Mouse (Mus musculus) embryo, embryonic 11.5 days (tissue): ENCODE measurements at regions not wholly inside any gene's neighbourhood (a gene's known extent, or its start where the extent isn't known, plus 50 kb on each side); places are given as distances from the start of the nearest gene placed in this dataset.

Experiments used
- DNase-seq: peaks from one replicate; pipeline ENCODE4 v3.0.0-alpha.2; 2012; ENCODE audit warnings: low read depth, low spot score

- DNase-seq = no peak
These were observed 56.9 kb downstream of the Dmrt2 start for GRCm38 (mm10) chr19:25729103-25729502.

DNA sequence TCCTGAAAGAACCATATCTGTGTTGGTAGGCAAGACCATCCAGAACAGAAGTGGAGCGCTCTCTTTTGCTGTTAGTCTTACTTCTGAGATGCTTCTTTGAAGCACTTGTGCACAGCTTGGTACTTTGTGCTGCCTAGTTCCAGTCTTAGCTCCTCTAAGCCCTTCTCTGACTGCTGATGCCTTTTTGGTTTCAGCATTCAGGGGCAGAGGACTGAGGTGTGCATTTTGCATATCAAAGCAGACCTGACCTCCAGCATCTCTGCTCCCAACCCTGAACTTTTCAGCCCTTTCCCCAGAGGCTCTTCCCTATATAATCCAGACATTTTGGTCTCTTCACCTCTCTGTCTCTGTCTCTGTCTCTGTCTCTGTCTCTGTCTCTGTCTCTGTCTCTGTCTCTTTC, 57.4 kb downstream of the Dmrt2 start:
- no peak for DNase-seq

- no peak for DNase-seq
These were observed 106.2 kb downstream of the Dmrt2 start for GRCm38 (mm10) chr19:25778455-25778854.

DNA sequence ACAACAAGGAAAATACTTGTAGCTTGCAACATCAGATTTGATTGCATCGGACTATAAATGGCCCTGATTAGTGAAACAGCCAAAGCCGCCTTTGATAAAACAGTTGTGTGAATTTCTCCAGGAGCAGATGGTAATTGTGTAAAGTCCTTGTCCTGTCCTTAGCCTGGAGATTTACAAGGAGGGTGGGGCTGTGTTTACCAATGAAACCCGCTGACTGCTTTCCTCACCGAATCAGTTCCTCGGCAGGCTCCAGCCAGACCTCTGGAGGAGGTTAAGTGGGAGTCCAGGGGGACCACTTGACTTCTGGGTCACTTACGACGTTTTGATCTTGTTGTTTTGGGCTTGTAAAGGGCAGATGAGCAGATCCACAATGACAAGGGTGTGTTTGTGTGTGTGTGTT, 107.1 kb downstream of the Dmrt2 start:
- DNase-seq = peak; percentile 22

GRCm38 (mm10) chr19:25781314-25781713, 109.1 kb downstream of the Dmrt2 start:
- no peak for DNase-seq

DNA sequence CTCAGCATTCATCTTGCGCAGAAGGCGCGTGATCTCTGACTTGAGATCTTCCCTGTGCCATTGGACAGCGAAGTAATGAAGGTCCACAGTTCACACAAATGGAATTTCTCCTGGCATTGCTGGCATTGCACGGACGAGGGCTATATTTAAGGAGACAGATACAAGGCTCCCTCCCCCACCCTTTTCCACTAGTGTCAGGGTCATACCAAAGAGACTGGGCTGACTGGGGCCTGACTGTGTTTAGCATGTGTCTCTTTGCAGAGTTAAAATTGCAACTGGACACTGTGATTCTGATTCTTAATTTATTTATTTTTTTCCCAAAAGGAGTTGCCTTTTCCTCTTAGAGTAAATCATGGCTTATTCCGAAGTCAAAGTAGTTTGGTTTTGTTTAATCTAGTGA, 130.5 kb downstream of the Dmrt2 start:
- DNase-seq = no peak

- no peak for DNase-seq
These were observed 133.1 kb downstream of the Dmrt2 start for GRCm38 (mm10) chr19:25805351-25805750.

DNA sequence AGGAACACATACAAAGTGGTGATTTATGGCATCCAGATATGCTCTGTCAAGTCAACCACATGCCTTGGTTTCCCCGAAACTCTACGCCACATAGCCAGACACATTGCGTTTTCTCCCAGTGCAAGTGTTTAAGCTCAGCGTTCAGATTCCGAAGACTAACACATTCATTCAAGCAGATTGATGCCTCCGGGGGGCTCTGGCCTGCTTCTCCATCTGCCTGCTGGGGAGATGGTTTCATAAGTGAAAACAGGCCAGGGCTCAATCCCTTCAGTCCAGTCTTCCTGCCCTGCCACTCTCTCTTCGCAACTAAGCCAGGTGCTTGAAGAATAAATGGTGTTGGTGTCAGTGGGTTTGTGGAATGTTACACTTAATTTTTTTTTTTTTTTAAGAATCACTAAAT, 141.4 kb downstream of the Dmrt2 start:
- DNase-seq = no peak

- no peak for DNase-seq
These were observed 172.9 kb downstream of the Dmrt2 start for GRCm38 (mm10) chr19:25845158-25845557.

DNA sequence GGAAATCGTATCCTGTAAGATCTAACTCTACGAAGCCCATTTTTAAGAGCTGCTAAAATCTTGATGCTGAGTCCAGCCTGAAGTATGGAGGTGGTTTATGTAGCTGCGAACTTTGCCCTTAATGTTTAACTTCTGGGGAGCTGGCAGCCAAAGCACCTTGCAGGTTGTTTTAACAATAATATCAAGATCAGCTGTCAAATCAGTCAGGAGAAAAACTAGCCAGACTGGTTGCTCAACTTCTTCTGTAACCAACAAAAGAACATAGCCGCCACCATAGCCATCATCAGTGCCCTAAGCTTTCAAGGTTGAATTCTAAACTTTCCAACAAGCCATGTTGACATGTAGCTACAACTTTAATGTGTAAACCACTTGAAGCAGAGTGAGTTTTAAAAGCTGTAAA, 184.1 kb downstream of the Dmrt2 start:
- DNase-seq = no peak

GRCm38 (mm10) chr19:25863312-25863711, 191.1 kb downstream of the Dmrt2 start:
- no peak for DNase-seq

DNA sequence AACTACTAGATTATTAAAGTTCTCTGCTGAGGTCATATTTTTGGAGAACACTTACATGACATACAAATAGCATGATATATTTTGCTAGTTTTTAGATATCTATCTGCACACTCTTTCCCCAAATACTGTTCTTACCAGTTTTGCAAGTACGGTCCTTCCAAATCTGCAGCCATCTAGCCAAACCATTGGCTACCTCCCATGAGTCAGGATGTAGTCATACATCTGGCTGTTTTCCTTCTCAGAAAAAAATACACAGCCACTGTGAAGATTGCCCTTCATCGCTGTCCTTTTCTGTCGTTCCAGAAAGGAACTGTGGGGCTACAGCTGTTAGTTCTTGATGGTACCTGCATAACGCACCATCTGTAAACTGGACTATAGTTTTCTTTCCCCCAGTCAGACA, 234.5 kb downstream of the Dmrt2 start:
- DNase-seq = no peak

DNA sequence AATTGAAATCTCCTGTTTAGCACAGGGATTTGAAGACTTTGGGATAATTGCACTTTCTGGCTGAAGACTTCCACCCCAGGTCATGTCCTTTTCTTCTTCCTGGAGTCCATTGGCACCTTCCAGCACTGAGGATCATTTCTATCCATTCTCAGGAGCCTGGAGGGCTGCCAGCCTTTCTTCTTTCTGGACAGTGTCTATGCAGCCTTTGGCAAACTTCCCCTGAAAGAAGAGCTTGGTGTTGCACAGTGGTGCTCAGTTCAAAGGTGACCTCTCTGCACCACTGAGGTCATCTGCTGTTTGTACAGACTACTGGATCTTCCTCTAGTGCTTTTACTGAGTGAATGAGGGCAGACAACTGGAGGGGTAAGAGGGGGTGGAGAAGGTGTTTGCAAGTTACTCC, 249.8 kb downstream of the Dmrt2 start:
- DNase-seq = no peak

DNA sequence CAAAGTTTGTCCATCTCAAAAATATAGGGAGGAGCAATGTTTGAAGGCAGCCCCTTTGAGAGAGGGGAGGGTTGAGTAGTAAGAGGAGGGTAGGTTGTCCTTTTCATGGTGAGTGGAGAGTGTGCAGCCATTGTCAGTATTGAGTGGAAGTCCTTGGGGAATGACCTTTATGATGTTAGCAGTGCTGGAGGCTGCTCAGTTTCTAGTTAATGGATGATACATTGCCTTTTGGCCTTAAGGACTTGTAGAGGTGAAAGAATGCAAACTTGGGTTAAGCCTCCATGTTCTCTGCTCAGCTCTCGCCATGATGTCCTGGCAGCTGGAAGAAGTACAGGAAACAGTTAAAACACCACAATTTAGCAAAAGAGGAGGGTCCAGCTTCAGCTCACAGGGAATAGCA, 250.6 kb downstream of the Dmrt2 start:
- DNase-seq = no peak

GRCm38 (mm10) chr19:25923727-25924384, 251.6 kb downstream of the Dmrt2 start:
- DNase-seq = peak; percentile 41

DNA sequence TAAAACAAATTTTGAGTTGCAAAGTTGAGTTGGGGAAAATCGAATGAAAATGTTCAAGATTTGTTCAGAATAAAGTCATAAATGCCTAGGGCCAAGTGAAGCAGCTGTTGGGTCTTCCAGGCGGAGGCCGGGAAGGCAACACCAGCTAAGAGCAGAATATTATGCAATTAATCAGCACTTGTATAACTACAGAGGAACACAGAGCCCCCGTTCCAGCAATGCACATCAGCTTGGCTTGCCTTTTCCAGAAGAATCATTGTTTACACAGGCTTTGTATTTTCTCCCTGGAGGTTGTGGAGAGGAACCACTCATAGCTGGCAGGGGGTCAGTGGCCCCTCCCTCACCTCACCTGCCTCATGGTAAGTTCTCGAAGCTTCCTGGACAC, 252.2 kb downstream of the Dmrt2 start:
- no peak for DNase-seq

DNA sequence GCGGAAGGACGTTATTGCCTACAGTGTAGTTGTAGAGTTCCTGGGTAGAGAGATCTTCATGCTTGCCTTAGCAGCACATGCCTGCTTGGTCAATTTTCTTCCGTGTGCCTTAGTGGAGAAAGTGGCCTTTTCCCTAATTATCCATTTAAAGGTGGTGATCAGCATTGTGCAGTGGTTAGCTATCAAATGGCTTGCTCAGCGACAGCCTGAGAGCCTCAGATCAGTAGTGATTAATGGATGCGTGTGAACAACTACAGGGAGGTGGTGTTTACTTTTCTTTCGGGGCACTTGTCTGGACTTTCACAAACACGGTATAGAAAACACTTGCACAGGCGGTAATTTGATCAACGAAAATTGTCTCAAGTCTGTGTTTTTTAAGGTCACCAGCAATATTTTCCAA, 255.0 kb downstream of the Dmrt2 start:
- no peak for DNase-seq

DNA sequence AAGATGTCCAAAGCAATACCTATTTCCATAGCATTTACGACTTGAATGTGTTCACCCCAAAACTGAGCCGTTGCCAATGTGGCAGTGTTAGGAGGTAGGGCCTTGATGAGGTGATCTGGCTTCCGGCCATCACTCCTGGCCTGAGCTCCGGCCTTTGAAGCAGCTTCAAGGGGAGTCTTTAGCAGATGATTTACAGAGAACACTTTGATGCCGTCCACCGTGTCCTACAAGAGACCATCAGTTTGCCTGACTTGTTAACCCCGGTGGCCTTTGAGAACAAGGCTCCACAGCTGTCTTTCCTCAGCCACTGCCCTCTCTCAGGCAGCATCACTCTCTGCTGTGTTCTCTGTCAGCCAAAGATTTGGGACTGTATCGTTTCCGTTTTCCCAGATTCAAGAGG, 265.1 kb downstream of the Dmrt2 start:
- DNase-seq = no peak

DNA sequence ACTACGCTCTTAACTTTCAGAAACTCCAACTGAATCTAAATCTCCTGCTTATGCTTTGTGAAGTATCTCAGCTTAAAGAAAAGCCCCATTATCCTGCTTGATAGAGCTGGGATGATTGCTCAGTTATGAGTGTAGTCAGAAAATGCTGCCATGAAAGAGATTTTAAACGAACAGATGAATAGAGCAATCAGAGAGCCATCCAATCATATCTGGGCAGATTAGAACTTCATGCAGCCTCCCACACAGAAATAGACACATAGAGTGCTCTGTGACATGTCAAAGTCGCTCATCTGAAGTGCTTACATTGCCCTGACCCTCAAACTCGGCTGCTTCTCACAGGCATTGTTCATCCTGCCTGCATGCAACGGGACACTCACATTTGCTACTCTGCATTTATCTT, 299.0 kb downstream of the Dmrt2 start:
- DNase-seq = no peak

GRCm38 (mm10) chr19:25975202-25975601, 303.0 kb downstream of the Dmrt2 start:
- no peak for DNase-seq

DNA sequence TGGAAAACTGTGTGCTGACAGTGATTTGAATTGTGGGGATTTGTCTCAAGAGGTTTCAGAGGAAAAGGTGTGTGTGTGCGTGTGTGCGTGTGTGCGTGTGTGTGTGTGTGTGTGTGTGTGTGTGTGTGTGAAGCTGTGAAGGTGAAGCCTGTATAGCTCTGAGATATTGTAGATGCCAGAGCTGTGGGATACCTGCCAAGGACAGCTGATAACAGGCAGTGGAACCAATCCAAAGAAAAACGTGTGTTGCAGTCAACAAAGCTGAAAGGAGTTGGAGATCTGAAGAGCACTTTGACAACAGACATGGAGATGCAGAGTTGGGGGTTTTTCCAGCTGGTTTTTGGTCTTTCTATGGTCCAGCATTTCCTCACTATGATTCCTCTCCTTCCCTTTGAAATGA, 308.1 kb downstream of the Dmrt2 start:
- no peak for DNase-seq

GRCm38 (mm10) chr19:26014620-26015180, 342.5 kb downstream of the Dmrt2 start:
- DNase-seq = no peak

DNA sequence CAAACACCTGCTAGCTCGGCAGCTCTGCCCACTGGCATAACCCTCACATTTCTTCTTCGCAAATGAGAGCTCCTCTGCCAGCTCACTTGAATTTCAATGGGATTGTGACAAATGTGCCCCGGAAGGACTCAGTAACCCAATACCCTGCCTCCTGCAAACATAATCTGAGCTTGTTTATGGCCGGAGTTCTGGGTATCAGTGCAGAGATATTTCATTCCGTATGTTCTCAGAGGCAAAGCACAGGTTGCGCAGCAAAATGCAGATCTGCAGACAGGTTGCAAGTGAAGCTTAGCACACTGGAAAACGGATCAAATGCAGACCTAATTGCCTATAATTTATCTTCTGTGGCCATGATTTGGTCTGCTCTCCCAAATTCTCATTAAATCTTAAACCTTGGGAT, 348.9 kb downstream of the Dmrt2 start:
- no peak for DNase-seq

GRCm38 (mm10) chr19:26026103-26026502, 353.9 kb downstream of the Dmrt2 start:
- no peak for DNase-seq
